ENCODE assay signal across 12 mouse cellular contexts in genomic region chr13:13808337-13809132, GRCm38 (mm10). TPM values are rescaled to one million over a fixed set of nuclear protein-coding genes. Genes with fewer than 3 reads are reported as not detected.
DNase-seq lines count a peak whose midpoint lies in the region; ATAC-seq and TF ChIP-seq lines count a peak whose summit lies in the region.
"Had no signal": no experiment of that assay in that cellular context is flagged by ENCODE, and none has a peak within 500 bp of the region (broad histone marks: within the 10 kb centered on the region; RNA-seq: fewer than 3 reads in every experiment).

No protein-coding gene starts in this region.

- no peak for TF ChIP-seq POLR2A in cerebellum, adult 2 months (IDR thresholded peaks at IDR 0.05; ENCODE audit: borderline replicate concordance, insufficient read depth, low read length)

- 41% methylated on average over 11 of the region's 11 CpGs for WGBS in forebrain, embryonic 11.5 days
- 46% methylated on average over 11 of the region's 11 CpGs for WGBS in forebrain, embryonic 10.5 days
- WGBS in stomach, embryonic 14.5 days, result 26% methylated on average over 11 of the region's 11 CpGs
- WGBS in stomach, postnatal 0 days, result 22% methylated on average over 11 of the region's 11 CpGs
- WGBS in neural tube, embryonic 13.5 days, result 17% methylated on average over 11 of the region's 11 CpGs
- 43% methylated on average over 11 of the region's 11 CpGs for WGBS in liver, embryonic 12.5 days (ENCODE audit: insufficient replicate concordance)
- WGBS in cerebellum, adult 2 months, result 12% methylated on average over 11 of the region's 11 CpGs

- H3K9ac ChIP-seq in forebrain, embryonic 11.5 days (ENCODE audit: low read length), result no peak overlapping the region
- no peak overlapping the region for H3K9ac ChIP-seq in stomach, embryonic 14.5 days (replicated peaks; ENCODE audit: low read depth, low read length)
- H3K9ac ChIP-seq in stomach, postnatal 0 days (ENCODE audit: low read length), result no peak overlapping the region
- H3K9ac ChIP-seq in neural tube, embryonic 13.5 days, result no peak overlapping the region
- no peak overlapping the region for H3K9ac ChIP-seq in liver, embryonic 12.5 days

- no peak for DNase-seq in forebrain, embryonic 11.5 days (ENCODE audit: low spot score)
- DNase-seq in forebrain, embryonic 10.5 days (ENCODE audit: extremely low spot score, low spot score), result no peak
- no peak for DNase-seq in stomach, postnatal 0 days (ENCODE audit: low spot score)
- no peak for DNase-seq in adrenal gland, postnatal 36 days
- DNase-seq in cerebellum, adult 2 months, result no peak

- H3K27ac ChIP-seq in forebrain, embryonic 11.5 days (ENCODE audit: low read depth, low read length), result no peak overlapping the region
- no peak overlapping the region for H3K27ac ChIP-seq in forebrain, embryonic 10.5 days
- no peak overlapping the region for H3K27ac ChIP-seq in stomach, embryonic 14.5 days (ENCODE audit: low read length)
- H3K27ac ChIP-seq in stomach, postnatal 0 days (replicated peaks), result no peak overlapping the region
- H3K27ac ChIP-seq in neural tube, embryonic 13.5 days (replicated peaks), result no peak overlapping the region
- H3K27ac ChIP-seq in liver, embryonic 12.5 days, result no peak overlapping the region
- H3K27ac ChIP-seq in cerebellum, adult 2 months (ENCODE audit: insufficient read depth, low read length), result no peak overlapping the region
- H3K27ac ChIP-seq: layer of hippocampus, adult 2 months had no signal

- H3K4me3 ChIP-seq in forebrain, embryonic 11.5 days (ENCODE audit: low read depth, low read length), result no peak overlapping the region
- no peak overlapping the region for H3K4me3 ChIP-seq in forebrain, embryonic 10.5 days
- H3K4me3 ChIP-seq in stomach, embryonic 14.5 days (ENCODE audit: low read depth, low read length), result no peak overlapping the region
- no peak overlapping the region for H3K4me3 ChIP-seq in stomach, postnatal 0 days (ENCODE audit: low read depth, low read length)
- H3K4me3 ChIP-seq in neural tube, embryonic 13.5 days, result no peak overlapping the region
- no peak overlapping the region for H3K4me3 ChIP-seq in liver, embryonic 12.5 days
- H3K4me3 ChIP-seq in cerebellum, adult 2 months (replicated peaks; ENCODE audit: insufficient read depth, low read depth, low read length), result no peak overlapping the region
- H3K4me3 ChIP-seq: layer of hippocampus, adult 2 months; megakaryocyte, embryonic 14.5 days had no signal

- H3K36me3 ChIP-seq in forebrain, embryonic 11.5 days (ENCODE audit: control insufficient read depth, insufficient read depth, low read length), result no peaks in the 10 kb centered on the region
- H3K36me3 ChIP-seq in forebrain, embryonic 10.5 days (replicated peaks), result no peaks in the 10 kb centered on the region
- no peaks in the 10 kb centered on the region for H3K36me3 ChIP-seq in stomach, embryonic 14.5 days (ENCODE audit: control insufficient read depth, insufficient read depth, low read length)
- H3K36me3 ChIP-seq in stomach, postnatal 0 days (ENCODE audit: control insufficient read depth, insufficient read depth, low read length), result no peaks in the 10 kb centered on the region
- H3K36me3 ChIP-seq in neural tube, embryonic 13.5 days, result no peaks in the 10 kb centered on the region
- H3K36me3 ChIP-seq in liver, embryonic 12.5 days, result no peaks in the 10 kb centered on the region

- no peak for TF ChIP-seq CTCF in stomach, postnatal 0 days (IDR thresholded peaks at IDR 0.05; ENCODE audit: low read depth)
- TF ChIP-seq CTCF in cerebellum, adult 2 months (IDR thresholded peaks at IDR 0.05; ENCODE audit: borderline replicate concordance, insufficient read depth, low read depth, low read length), result no peak

- H3K27me3 ChIP-seq in forebrain, embryonic 11.5 days (ENCODE audit: control insufficient read depth, insufficient read depth, low read length), result no peaks in the 10 kb centered on the region
- H3K27me3 ChIP-seq in forebrain, embryonic 10.5 days (ENCODE audit: poor library complexity, severe bottlenecking), result no peaks in the 10 kb centered on the region
- H3K27me3 ChIP-seq in stomach, embryonic 14.5 days (ENCODE audit: control insufficient read depth, insufficient read depth, low read length), result no peaks in the 10 kb centered on the region
- no peaks in the 10 kb centered on the region for H3K27me3 ChIP-seq in stomach, postnatal 0 days (ENCODE audit: control insufficient read depth, insufficient read depth, low read length)
- no peaks in the 10 kb centered on the region for H3K27me3 ChIP-seq in neural tube, embryonic 13.5 days
- no peaks in the 10 kb centered on the region for H3K27me3 ChIP-seq in liver, embryonic 12.5 days (replicated peaks)
- H3K27me3 ChIP-seq in cerebellum, adult 2 months (ENCODE audit: control insufficient read depth, insufficient read depth, low read length), result no peaks in the 10 kb centered on the region; the same call in 1 of the 2 replicates

- H3K9me3 ChIP-seq in forebrain, embryonic 11.5 days (ENCODE audit: control insufficient read depth, low read length), result no peaks in the 10 kb centered on the region
- no peaks in the 10 kb centered on the region for H3K9me3 ChIP-seq in forebrain, embryonic 10.5 days
- no peaks in the 10 kb centered on the region for H3K9me3 ChIP-seq in stomach, embryonic 14.5 days (ENCODE audit: control insufficient read depth, low read depth, low read length)
- no peaks in the 10 kb centered on the region for H3K9me3 ChIP-seq in stomach, postnatal 0 days (ENCODE audit: control insufficient read depth, low read length)
- H3K9me3 ChIP-seq in neural tube, embryonic 13.5 days, result no peaks in the 10 kb centered on the region
- H3K9me3 ChIP-seq in liver, embryonic 12.5 days (replicated peaks), result no peaks in the 10 kb centered on the region
- H3K9me3 ChIP-seq: megakaryocyte, embryonic 14.5 days had no signal

- ATAC-seq in forebrain, embryonic 11.5 days (replicated peaks; ENCODE audit: low FRiP score), result 0 out of 2 replicates have a peak, but pooled peaks have one; percentile 39
- ATAC-seq in stomach, embryonic 14.5 days (ENCODE audit: insufficient number of reproducible peaks, insufficient read depth, low FRiP score, low read depth), result 0 out of 2 replicates have a peak, but pooled peaks have one; percentile 56
- ATAC-seq in stomach, postnatal 0 days (ENCODE audit: low FRiP score, low TSS enrichment), result no peak; the same call in 1 of the 2 replicates
- peak; percentile 78 for ATAC-seq in neural tube, embryonic 13.5 days (ENCODE audit: low read depth)
- ATAC-seq in liver, embryonic 12.5 days, result no peak

- no peak for TF ChIP-seq EP300 in stomach, postnatal 0 days (optimal IDR thresholded peaks at IDR 0.05)

- no peaks in the 10 kb centered on the region for H3K4me1 ChIP-seq in forebrain, embryonic 11.5 days (replicated peaks; ENCODE audit: control insufficient read depth, insufficient read depth, low read length)
- peaks cover 7% of the 10 kb centered on the region for H3K4me1 ChIP-seq in forebrain, embryonic 10.5 days
- H3K4me1 ChIP-seq in stomach, embryonic 14.5 days (ENCODE audit: control insufficient read depth, insufficient read depth, low read length), result no peaks in the 10 kb centered on the region
- no peaks in the 10 kb centered on the region for H3K4me1 ChIP-seq in stomach, postnatal 0 days (replicated peaks; ENCODE audit: control insufficient read depth, insufficient read depth)
- peaks cover 13% of the 10 kb centered on the region for H3K4me1 ChIP-seq in neural tube, embryonic 13.5 days (replicated peaks)
- H3K4me1 ChIP-seq in liver, embryonic 12.5 days, result no peaks in the 10 kb centered on the region
- H3K4me1 ChIP-seq in cerebellum, adult 2 months (ENCODE audit: control insufficient read depth, insufficient read depth, low read length), result peaks cover 4% of the 10 kb centered on the region; the same call in 1 of the 2 replicates
- H3K4me1 ChIP-seq: megakaryocyte, embryonic 14.5 days had no signal

- no peak overlapping the region for H3K4me2 ChIP-seq in forebrain, embryonic 11.5 days (ENCODE audit: low read depth, low read length, severe bottlenecking)
- H3K4me2 ChIP-seq in stomach, embryonic 14.5 days (replicated peaks; ENCODE audit: low read depth, low read length), result no peak overlapping the region
- no peak overlapping the region for H3K4me2 ChIP-seq in stomach, postnatal 0 days (replicated peaks; ENCODE audit: low read depth)
- no peak overlapping the region for H3K4me2 ChIP-seq in neural tube, embryonic 13.5 days
- no peak overlapping the region for H3K4me2 ChIP-seq in liver, embryonic 12.5 days
- H3K4me2 ChIP-seq: heart, embryonic 11.5 days had no signal

RNA-seq across cellular contexts. Expression of gene Gng4, which starts 24.7 kb away (rescaled TPM):
- polyA plus RNA-seq in forebrain, embryonic 11.5 days (2014; fragmentation: Nextera tagmentation; extraction: Ambion mirVana), result 1.7 TPM in 2 replicates
- 0.14 and 0.54 TPM in 2 replicates for polyA plus RNA-seq in forebrain, embryonic 10.5 days (2016; fragmentation: Nextera tagmentation; extraction: Ambion mirVana)
- polyA plus RNA-seq in stomach, embryonic 14.5 days (2014; fragmentation: Nextera tagmentation; extraction: Ambion mirVana), result 2.1 and 4.9 TPM in 2 replicates
- 5.5 and 6.2 TPM in 2 replicates for polyA plus RNA-seq in stomach, postnatal 0 days (2015; fragmentation: Nextera tagmentation; extraction: Ambion mirVana)
- 20.5 and 21.0 TPM in 2 replicates for polyA plus RNA-seq in neural tube, embryonic 13.5 days (2015; fragmentation: Nextera tagmentation; extraction: Ambion mirVana)
- polyA plus RNA-seq in liver, embryonic 12.5 days (2016; fragmentation: Nextera tagmentation; extraction: Ambion mirVana), result 0.17 TPM in 1 of 2 replicates, not detected in the other
- total RNA-seq in adrenal gland, postnatal 36 days (2021), result 10 to 100 TPM in 1 of 2 experiments, 1 to 10 TPM in 1; 8.1 to 12.0 TPM
- polyA plus RNA-seq in cerebellum, adult 2 months (2012; rRNA removed), result 14.2 and 17.4 TPM in 2 replicates
- total RNA-seq: common myeloid progenitor, adult 5-6 weeks had no signal

Comparison
In these comparisons a context has a peak if more than half of its experiments do, and no peak if none do; other contexts are left out.
1. ATAC-seq: peak in forebrain, embryonic 11.5 days (single experiment), stomach, embryonic 14.5 days (single experiment) and neural tube, embryonic 13.5 days (single experiment); none in stomach, postnatal 0 days (single experiment) and liver, embryonic 12.5 days (single experiment).